Mouse (Mus musculus): ENCODE data around the gene Katnal1. TPM values are rescaled to one million over a fixed set of nuclear protein-coding genes. Genes with fewer than 3 reads are reported as not detected.
A peak's percentile ranks its signal among the peaks of the same experiment; 100 is the strongest.

The Katnal1 gene
- polyA plus RNA-seq, 1 experiment from 2014 or later, result 36.5 TPM

- 84% methylated on average over 10 of the region's 10 CpGs for WGBS
- H3K9me3 ChIP-seq, result no peaks in the 10 kb centered on the region
- no peak overlapping the region for H3K4me3 ChIP-seq
- H3K9ac ChIP-seq, result no peak overlapping the region
- H3K27ac ChIP-seq (replicated peaks), result no peak overlapping the region
- peaks cover 3% of the 10 kb centered on the region; the same call in 1 of the 2 replicates for H3K4me1 ChIP-seq (replicated peaks)
- H3K36me3 ChIP-seq, result no peaks in the 10 kb centered on the region
- H3K27me3 ChIP-seq, result no peaks in the 10 kb centered on the region
- ATAC-seq (ENCODE audit: low FRiP score, low read depth), result no peak
- no peak overlapping the region for H3K4me2 ChIP-seq
Measured at GRCm38 (mm10) chr5:148866571-148866970, 62.5 kb downstream of the Katnal1 start.

GRCm38 (mm10) chr5:148863409-148863808 is 65.7 kb downstream of the Katnal1 start:
- 64% methylated on average over 6 of the region's 6 CpGs for WGBS
- Histone ChIP-seq H3K27ac (replicated peaks) (no peak overlapping the region), H3K9ac (no peak overlapping the region), H3K4me1 (replicated peaks) (peaks cover 3% of the 10 kb centered on the region; the same call in 1 of the 2 replicates), H3K36me3 (no peaks in the 10 kb centered on the region), H3K4me2 (no peak overlapping the region), H3K4me3 (no peak overlapping the region), H3K9me3 (no peaks in the 10 kb centered on the region), H3K27me3 (no peaks in the 10 kb centered on the region)
- ATAC-seq (ENCODE audit: low FRiP score, low read depth), result no peak

- H3K4me3 ChIP-seq, result no peak overlapping the region
- peaks cover 3% of the 10 kb centered on the region; the same call in 1 of the 2 replicates for H3K4me1 ChIP-seq (replicated peaks)
- no peaks in the 10 kb centered on the region for H3K36me3 ChIP-seq
- H3K27me3 ChIP-seq, result no peaks in the 10 kb centered on the region
- H3K9ac ChIP-seq, result no peak overlapping the region
- no peaks in the 10 kb centered on the region for H3K9me3 ChIP-seq
- 76% methylated on average over 10 of the region's 10 CpGs for whole genome bisulfite sequencing
- no peak for ATAC-seq (ENCODE audit: low FRiP score, low read depth)
- no peak overlapping the region for H3K4me2 ChIP-seq
- no peak overlapping the region for H3K27ac ChIP-seq (replicated peaks)
Measured at GRCm38 (mm10) chr5:148862853-148863252, 66.3 kb downstream of the Katnal1 start.

- Histone ChIP-seq H3K9ac (no peak overlapping the region), H3K36me3 (no peaks in the 10 kb centered on the region), H3K27ac (replicated peaks) (no peak overlapping the region), H3K9me3 (no peaks in the 10 kb centered on the region), H3K4me3 (no peak overlapping the region), H3K4me2 (no peak overlapping the region), H3K4me1 (replicated peaks) (peaks cover 3% of the 10 kb centered on the region; the same call in 1 of the 2 replicates), H3K27me3 (no peaks in the 10 kb centered on the region)
- ATAC-seq (ENCODE audit: low FRiP score, low read depth), result no peak
- 65% methylated on average over 8 of the region's 8 CpGs for WGBS
Measured at GRCm38 (mm10) chr5:148862136-148862535, 67.0 kb downstream of the Katnal1 start.

- H3K27ac ChIP-seq (replicated peaks), result no peak overlapping the region
- H3K4me2 ChIP-seq, result no peak overlapping the region
- no peaks in the 10 kb centered on the region for H3K36me3 ChIP-seq
- no peak overlapping the region for H3K9ac ChIP-seq
- no peaks in the 10 kb centered on the region for H3K9me3 ChIP-seq
- no peak for ATAC-seq (ENCODE audit: low FRiP score, low read depth)
- 82% methylated on average over 3 of the region's 3 CpGs for WGBS
- H3K27me3 ChIP-seq, result no peaks in the 10 kb centered on the region
- peaks cover 13% of the 10 kb centered on the region; the same call in 1 of the 2 replicates for H3K4me1 ChIP-seq (replicated peaks)
- H3K4me3 ChIP-seq, result no peak overlapping the region
Measured at GRCm38 (mm10) chr5:148857522-148857921, 71.6 kb downstream of the Katnal1 start.

DNA sequence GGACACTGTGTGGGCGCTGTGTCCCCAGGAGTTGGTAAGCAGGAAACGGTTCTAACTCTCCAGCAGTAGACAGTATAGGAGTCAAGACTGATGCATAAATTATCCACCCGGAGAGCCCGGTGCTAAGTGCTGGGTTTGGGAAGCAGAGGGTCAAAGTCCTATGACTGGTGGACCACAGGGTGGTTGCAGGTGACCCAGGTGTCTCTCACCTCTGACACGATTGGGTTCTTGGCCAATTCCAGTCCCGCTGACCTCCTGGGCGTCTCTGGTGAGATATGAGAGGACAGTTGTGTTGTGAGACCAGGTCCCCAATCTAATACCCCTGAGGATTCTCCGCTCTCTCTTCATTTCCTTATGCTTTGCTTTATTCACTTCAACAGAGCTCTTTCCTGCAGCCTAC is 74.1 kb downstream of the Katnal1 start:
- Histone ChIP-seq H3K9ac (no peak overlapping the region), H3K27ac (replicated peaks) (no peak overlapping the region), H3K27me3 (no peaks in the 10 kb centered on the region), H3K4me3 (no peak overlapping the region), H3K9me3 (no peaks in the 10 kb centered on the region), H3K4me1 (replicated peaks) (peaks cover 13% of the 10 kb centered on the region; the same call in 1 of the 2 replicates), H3K36me3 (no peaks in the 10 kb centered on the region), H3K4me2 (no peak overlapping the region)
- 85% methylated on average over 8 of the region's 8 CpGs for WGBS
- ATAC-seq (ENCODE audit: low FRiP score, low read depth), result no peak

DNA sequence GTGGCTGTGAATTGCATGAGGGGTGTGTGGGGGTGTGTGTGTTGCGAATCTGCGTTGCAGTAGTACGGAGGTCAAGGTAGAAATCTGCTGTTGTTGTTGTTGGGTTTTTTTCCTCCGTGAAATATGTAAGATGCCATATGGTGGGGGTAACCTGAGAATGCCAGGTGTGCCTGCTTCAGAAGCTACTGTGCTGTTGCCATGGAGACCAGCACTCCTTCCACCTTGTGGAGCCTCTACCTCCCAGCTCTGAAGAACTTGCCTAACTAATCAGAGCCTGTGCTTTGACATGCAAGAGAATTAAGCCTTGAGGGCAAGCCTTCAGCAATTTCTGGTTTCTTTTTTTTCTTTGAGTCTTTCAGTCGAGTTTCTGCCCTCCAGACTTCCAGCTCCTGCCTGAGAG is 75.0 kb downstream of the Katnal1 start:
- Histone ChIP-seq H3K27ac (replicated peaks) (peak overlapping the region; percentile 28), H3K9ac (no peak overlapping the region), H3K27me3 (no peaks in the 10 kb centered on the region), H3K4me3 (no peak overlapping the region), H3K9me3 (no peaks in the 10 kb centered on the region), H3K4me1 (replicated peaks) (peaks cover 13% of the 10 kb centered on the region; the same call in 1 of the 2 replicates), H3K36me3 (no peaks in the 10 kb centered on the region), H3K4me2 (no peak overlapping the region)
- 35% methylated on average over 5 of the region's 5 CpGs for WGBS
- peak; percentile 88 for ATAC-seq (ENCODE audit: low FRiP score, low read depth)

GRCm38 (mm10) chr5:148849516-148849915 is 79.6 kb downstream of the Katnal1 start:
- WGBS, result 88% methylated on average over 6 of the region's 6 CpGs
- no peaks in the 10 kb centered on the region for H3K9me3 ChIP-seq

DNA sequence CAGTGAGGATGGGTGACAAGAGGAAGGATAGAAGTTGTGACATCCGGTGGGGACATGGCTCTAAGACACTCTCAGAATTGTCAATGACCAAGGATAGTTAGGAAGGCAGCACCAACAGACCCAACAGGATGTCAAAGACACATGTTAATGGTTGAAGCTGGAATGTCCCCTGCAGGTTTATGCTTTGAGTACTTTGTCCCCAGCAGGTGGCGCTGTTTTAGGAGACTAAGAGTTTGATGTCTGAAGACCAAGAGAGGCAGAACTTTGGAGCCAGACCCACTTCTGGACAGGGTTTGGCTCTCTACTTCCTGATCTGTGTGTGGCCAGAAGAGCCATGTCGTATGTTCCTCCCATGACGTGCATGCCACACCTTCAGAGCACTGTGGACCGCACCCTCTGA is 82.1 kb downstream of the Katnal1 start:
- Histone ChIP-seq H3K4me2 (no peak overlapping the region), H3K9ac (no peak overlapping the region), H3K4me3 (no peak overlapping the region), H3K36me3 (no peaks in the 10 kb centered on the region), H3K27ac (replicated peaks) (no peak overlapping the region), H3K9me3 (no peaks in the 10 kb centered on the region), H3K27me3 (no peaks in the 10 kb centered on the region), H3K4me1 (replicated peaks) (no peaks in the 10 kb centered on the region)
- WGBS, result 98% methylated on average over 5 of the region's 5 CpGs
- ATAC-seq (ENCODE audit: low FRiP score, low read depth), result no peak

More at GRCm38 (mm10) chr5:148849516-148849915, 79.6 kb downstream of the Katnal1 start:
- peaks cover 7% of the 10 kb centered on the region; the same call in 1 of the 2 replicates for H3K4me1 ChIP-seq (replicated peaks)
- H3K4me3 ChIP-seq, result no peak overlapping the region
- H3K9ac ChIP-seq, result no peak overlapping the region
- no peak for ATAC-seq (ENCODE audit: low FRiP score, low read depth)
- no peak overlapping the region for H3K4me2 ChIP-seq
- H3K36me3 ChIP-seq, result no peaks in the 10 kb centered on the region
- H3K27me3 ChIP-seq, result no peaks in the 10 kb centered on the region
- H3K27ac ChIP-seq (replicated peaks), result no peak overlapping the region

GRCm38 (mm10) chr5:148837069-148837468 is 92.1 kb downstream of the Katnal1 start:
- Histone ChIP-seq H3K4me2 (no peak overlapping the region), H3K4me3 (no peak overlapping the region), H3K36me3 (no peaks in the 10 kb centered on the region), H3K9me3 (no peaks in the 10 kb centered on the region), H3K9ac (no peak overlapping the region), H3K27ac (replicated peaks) (no peak overlapping the region), H3K27me3 (no peaks in the 10 kb centered on the region; the same call in 1 of the 2 replicates), H3K4me1 (replicated peaks) (peaks cover 2% of the 10 kb centered on the region; the same call in 1 of the 2 replicates)
- WGBS, result 35% methylated on average over 8 of the region's 8 CpGs
- no peak for ATAC-seq (ENCODE audit: low FRiP score, low read depth)

GRCm38 (mm10) chr5:148831596-148832257 is 97.4 kb downstream of the Katnal1 start:
- Histone ChIP-seq H3K27ac (replicated peaks) (no peak overlapping the region), H3K4me1 (replicated peaks) (peaks cover 14% of the 10 kb centered on the region), H3K36me3 (no peaks in the 10 kb centered on the region), H3K4me3 (peak overlapping the region; percentile 22), H3K27me3 (no peaks in the 10 kb centered on the region; the same call in 1 of the 2 replicates), H3K9me3 (no peaks in the 10 kb centered on the region), H3K4me2 (peak overlapping the region; percentile 48), H3K9ac (peak overlapping the region; percentile 13; the same call in 1 of the 2 replicates)
- WGBS, result 3% methylated on average over 23 of the region's 23 CpGs
- ATAC-seq (ENCODE audit: low FRiP score, low read depth), result no peak

- Histone ChIP-seq H3K36me3 (no peaks in the 10 kb centered on the region), H3K4me1 (replicated peaks) (peaks cover 14% of the 10 kb centered on the region), H3K9me3 (no peaks in the 10 kb centered on the region), H3K27me3 (no peaks in the 10 kb centered on the region; the same call in 1 of the 2 replicates), H3K27ac (replicated peaks) (no peak overlapping the region), H3K9ac (peak overlapping the region; percentile 13; the same call in 1 of the 2 replicates), H3K4me2 (peak overlapping the region; percentile 48), H3K4me3 (peak overlapping the region; percentile 22)
- no peak for ATAC-seq (ENCODE audit: low FRiP score, low read depth)
- WGBS, result 4% methylated on average over 9 of the region's 9 CpGs
Measured at GRCm38 (mm10) chr5:148831141-148831547, 98.0 kb downstream of the Katnal1 start.
